Mouse (Mus musculus): Measurements from ENCODE around the gene Gsap. TPM values are rescaled to one million over a fixed set of nuclear protein-coding genes. Genes with fewer than 3 reads are reported as not detected.

The Gsap gene
- total RNA-seq (2021): 1 to 10 TPM; 4.9 to 6.7 TPM
- long read RNA-seq, experiment 1, partial matches to known transcripts: 3 of 7 reads
- long read RNA-seq, experiment 1, other reads (novel, unspliced or antisense): 1 of 7 reads
- long read RNA-seq, experiment 2, partial matches to known transcripts: 1 of 3 reads
- long read RNA-seq, experiment 2, other reads (novel, unspliced or antisense): 0 of 3 reads

DNA sequence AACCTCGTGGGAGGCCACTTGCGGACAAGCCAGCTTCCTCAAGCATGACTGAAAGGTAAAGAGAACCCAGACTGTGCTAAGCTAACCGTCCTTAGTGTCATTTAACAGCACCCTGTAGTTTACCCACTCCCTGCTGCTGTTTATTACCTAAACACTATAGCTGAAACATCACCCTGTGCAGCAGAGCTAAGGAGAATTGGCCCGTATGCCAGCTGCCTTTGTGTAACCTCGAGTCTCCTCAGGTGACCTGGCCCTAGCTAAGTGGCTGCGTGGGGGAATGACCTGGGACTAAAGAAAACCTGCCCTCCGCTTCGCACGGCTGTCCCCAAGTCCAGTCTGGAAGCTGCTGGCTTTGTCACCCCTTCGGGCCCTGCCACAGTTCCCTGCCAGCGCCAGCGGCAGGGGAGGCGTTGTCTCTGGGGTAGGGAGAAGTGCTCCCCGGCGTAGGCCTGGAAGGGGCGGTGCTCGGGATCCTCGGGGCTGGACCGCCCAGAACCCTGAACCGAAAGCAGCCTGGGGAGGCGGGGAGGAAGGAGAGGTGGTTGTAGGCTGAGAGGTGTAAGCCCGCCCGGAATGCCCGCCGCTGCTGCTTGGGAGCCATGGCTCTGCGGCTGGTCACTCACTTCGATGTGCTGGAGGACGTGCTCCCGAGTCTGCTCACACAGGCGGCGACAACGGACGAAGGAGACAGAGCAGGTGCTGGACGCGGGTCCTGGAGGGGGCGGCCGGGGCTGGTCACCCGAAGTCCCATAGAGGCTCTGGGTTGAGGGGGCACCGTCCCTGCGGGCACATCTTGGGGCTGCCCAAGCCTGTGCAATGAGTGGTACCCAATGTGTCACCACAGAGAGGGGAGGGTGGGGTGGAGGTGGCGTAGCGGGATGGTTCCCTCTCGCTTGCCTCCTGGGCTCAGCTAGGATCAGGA, at the start of gene Gsap:
TSS of gene Gsap (plus strand) at position 492 of the 922 bp plus-strand sequence.
- DNase-seq: peak; percentile 85

DNA sequence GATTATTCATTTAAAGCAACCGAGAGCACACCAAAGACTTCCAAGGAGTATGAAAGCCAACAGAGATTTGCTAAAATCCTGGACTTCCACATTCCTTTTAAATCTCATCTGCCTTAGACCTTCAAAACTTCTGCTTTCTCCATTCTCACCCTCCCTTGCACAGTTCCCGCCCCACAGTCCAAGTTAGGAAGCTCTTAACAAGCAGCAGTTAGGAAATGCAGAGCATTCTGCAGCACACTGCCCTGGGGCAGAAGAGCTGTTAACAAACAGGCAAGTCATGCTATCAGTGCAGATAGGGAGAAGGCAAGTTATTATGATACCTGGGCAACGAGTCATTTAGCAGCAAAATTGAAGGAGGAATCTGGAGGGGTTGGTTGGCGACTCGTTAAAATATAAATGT, 49.5 kb upstream of the Gsap start:
- no peak for DNase-seq

DNA sequence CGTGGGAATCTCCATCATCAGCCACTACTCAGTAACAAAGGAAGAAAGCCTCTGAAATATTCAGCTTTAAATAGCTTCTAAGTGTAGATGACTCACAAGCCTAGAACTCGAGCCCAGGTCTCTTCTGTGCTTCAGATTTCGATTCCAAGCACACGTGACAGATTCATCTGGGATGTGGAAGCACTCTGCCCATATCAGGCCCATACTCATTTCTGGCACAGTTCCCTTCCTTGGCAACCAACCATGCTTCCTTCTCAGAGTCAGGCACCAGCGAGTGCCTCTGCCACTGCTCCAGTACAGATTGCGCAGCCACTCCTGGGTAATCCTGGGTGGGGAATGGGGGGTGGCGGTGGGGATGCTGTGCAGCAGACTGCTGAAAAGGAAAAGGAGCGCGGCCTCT, 46.5 kb upstream of the Gsap start:
- peak; percentile 81 for DNase-seq

DNA sequence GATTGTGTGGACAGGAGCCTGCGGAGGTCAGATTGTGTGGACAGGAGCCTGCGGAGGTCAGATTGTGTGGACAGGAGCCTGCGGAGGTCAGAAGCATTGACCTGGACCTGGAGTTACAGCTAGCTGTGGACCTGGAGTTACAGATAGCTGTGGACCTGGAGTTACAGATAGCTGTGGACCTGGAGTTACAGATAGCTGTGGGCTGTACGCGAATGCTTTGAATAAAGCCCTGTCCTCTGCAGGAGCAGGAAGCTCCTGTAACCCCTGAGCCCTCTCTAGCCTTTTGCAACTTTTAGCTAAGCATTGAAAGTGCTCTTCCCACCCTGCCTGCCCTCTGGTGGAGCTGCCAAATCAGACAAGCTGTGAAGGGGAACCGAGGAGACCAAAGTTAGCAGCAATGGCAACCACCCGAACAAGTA, 44.9 kb upstream of the Gsap start:
- peak; percentile 58 for DNase-seq

DNA sequence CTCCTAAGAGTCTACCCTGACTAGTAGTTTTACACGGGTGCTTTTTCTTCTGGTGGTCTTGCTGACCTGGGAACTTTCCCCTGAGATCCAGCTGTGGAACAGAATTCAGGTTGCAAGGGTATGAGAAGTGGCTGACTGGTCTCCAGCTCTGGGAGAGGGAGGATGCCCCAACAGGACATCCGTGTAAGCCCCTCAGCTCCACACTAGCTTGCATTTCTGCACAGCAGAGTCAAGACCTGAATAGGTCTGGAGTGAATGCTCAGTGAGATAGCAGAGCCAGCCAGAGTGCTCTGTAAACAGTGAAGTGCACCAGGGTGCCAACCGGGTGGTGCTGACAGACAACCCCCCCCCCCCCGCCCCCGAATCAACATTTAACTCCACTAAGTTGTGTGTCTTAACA, 44.4 kb upstream of the Gsap start:
- DNase-seq: no peak

DNA sequence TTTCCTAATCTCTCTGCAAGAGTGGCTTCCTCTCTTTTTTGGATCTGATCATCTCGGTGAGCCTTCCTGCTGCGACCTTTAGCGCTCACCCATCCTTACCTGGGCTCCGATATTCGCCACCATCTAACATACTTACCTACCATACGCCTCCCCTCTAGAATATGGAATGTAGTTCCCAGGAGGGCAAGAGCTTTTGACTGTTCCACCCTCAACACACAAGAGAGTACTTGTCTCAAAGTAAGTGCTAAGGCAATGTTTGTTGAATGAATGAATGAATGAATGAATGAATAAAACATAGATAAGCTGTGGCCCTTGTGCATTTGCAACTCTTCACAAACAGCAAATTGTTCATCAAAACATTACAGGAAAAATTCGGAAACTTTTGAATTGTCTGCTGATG, 43.0 kb upstream of the Gsap start:
- DNase-seq: no peak

DNA sequence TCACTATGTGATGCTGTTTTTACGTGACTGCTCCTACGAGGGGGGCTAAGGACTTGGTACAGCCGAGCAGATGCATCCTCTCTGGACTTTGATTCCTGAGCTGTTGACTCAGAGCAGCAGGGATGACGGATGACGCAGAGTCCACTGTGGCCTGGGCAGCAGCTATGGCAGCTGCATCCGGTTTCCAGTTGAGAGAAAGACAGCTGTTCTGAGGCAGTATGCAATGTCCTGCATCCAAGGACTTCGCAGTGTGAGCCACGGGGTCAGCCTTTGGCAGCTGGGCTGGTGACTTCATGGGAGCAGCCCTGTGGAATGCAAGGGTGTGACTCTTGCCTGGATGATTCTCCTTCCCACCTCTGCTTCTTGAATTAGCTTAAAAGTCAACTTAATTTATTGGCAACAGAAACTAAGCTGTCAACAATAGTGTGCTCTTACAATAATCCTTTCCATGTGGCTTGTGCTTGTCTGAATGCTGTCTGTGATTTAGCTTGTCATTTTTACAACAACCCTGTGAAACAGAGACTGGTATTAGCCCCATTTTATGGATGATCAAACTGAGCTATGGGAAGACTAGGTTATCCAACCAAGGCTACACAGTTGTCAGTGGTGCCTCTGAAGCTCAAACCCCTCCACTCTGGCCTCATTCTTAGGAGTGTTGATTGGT, 41.4 kb upstream of the Gsap start:
- DNase-seq: peak; percentile 73

DNA sequence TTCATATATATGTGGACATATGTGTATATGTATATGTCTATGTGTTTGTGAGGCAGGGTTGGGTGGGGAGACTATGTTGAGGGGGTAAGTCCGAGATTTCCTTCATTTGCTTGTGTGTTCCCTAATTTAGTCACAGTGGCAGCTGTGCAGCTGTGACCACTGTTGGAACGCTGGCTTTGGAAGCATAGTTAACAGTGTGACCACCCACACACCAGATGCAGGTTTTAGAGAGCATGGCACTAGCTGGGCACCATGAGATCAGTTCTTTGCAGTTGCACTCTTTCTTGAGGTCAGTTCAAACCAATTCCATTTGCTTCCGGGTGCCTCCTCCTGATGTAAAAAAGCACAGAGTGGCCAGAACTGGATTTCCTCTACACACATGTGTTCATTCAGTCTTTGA, 37.7 kb upstream of the Gsap start:
- no peak for DNase-seq

DNA sequence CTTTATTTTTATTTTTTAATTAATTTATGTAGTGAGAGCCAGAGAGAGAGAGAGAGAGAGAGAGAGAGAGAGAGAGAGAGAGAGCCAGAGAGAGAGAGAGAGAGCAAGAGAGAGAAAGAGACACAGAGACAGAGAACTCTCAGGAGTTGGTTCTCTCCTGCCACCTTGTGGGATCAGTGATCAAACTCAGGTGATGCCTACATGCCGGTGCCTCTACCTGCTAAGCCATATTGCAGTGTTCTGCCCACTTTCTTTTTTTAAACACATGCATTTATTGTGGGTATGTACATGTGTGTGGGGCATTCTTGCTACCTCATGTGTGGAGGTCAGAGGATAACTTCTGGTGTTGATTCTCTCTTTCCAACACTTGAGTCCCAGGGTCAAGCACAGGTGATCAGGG, 32.4 kb upstream of the Gsap start:
- no peak for DNase-seq

DNA sequence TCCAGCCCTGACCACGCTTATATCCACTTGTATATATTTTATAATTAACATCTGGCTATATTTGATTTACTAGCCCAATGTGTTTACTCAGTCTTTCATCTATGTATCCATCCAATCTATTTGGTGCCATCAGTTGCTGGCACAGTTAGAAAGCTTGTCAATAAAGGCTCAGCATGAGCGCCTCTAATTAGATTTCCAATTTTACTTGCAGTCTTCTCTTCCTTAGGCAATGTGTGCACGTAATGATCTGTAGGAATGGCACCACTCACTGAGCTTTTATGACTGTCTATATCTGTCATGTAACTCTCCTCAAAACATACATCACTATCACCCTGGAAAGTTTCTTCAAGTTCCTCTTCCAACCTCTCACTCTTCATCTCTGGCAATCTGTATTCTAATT, 29.3 kb upstream of the Gsap start:
- DNase-seq: no peak

DNA sequence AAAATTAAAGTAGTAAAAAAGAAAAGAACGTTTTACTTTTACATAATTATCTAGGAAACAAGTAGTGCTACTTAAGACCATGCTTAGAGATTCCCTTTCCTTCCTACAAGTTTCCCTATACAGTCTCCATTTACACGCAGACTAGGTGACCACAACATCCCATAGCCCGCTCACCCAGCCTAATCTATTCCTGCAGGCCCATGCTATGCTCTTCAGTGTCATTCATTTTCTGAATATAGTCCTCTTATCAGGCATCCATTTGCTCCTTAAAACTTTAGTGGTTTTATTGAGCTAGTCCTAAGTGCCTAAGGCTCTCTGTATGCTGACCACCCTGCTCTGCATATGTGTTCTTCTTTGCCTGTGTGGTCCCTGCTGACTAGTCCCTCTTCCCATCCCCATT, 26.5 kb upstream of the Gsap start:
- no peak for DNase-seq

DNA sequence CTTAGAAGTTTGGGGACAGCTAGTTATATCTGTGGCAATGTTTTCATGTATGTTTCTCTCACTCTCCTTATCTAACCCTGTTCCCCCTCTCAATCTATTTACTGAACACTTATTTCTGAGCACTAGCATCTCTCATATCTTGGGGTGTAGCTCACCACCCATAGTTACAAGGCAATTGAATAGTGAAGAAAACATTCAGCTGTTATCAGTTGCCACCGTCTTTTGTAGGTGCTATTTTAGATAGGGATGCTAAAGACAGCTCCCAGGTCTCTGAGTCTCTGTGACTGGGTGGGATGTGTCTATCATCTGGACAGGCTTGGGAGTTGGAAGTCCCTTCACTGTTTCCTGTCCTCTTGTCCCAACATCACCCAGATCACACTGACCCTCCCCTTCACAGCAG, 25.3 kb upstream of the Gsap start:
- DNase-seq: no peak

DNA sequence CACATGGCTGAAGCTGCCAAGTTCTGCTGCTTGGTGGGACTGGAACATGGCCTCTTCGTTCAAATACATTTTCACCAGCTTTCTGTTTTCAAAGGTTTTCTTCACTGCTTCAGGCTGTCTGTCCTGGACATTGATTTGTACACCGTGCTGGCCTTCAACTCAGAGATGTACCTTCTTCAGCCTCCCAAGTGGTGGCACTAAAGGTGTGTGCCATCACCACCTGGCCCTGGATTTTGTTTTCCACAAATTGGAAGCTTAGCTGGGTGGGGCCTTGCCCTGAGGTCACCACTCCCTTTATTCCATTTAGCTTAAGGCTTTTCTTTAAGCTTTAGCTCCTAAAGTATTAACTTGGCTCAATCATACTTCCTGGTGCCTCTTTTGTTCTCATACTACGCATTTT, 22.6 kb upstream of the Gsap start:
- DNase-seq: no peak

DNA sequence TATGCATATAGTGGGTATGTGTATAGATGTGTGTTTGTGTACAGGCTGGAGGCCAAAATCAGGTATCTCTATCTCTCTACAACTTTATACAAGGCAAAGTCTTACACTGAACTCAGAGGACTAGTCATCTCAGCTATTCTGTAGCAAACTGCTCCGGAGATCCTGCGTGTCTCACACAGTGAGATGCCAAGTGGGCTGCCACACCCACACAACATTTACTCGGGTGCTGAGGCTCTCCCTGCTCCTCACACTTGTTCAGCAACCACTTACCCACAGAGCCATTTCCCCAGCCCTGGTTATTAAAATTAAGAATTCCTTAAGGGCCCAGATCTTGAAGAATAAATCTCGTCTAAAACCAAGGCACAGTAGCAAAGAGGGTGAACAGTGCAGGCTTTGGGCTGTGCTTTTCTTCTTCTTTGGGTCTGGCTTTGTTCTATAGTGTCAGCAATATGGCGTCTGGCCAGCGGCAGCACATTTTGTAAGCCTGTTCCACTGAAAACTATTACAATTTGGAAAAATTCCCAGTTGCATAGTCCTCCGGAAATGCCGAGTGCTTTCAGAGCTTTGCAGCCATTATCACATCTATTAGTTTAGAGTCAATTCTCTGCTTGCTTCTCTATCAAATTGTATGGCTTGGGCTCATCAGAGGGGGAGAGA, 17.2 kb upstream of the Gsap start:
- DNase-seq: peak; percentile 62

DNA sequence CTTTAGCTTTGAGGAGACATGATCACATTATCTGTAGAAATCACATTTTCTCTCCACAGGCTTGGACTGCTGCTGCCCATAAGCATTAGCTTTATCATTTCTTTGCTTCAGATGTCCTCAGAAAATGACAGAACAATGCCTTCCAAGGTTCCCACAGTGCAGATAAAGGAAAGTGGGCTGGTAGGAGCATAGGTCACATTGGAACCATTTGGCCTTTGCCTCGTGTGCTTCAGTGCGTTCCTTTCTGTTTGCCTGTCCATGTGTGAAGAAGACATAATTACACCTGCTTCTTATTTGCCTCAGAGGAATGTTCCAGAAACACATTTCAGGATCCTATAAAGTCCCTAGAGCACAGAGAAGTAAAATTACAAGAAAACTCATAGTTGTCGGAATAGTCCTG, 16.7 kb upstream of the Gsap start:
- DNase-seq: no peak

DNA sequence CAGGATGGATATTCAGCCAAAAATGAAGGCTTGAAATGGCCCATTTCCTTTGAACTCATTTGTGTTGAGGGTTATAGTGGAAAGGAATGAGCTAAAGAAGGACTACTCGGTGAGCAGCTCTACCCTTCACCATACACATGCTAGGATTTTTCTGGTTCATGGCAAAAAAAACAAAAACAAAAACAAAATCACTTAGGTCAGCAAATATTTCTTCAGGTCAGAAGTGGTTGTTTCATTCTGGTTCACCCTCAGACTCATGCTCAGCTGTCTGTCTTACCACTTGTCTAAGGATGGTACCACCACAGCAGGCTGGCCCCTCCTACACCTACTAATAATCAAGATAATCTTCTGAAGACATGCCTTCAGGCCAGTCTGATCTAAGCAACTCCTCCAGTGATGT, 16.2 kb upstream of the Gsap start:
- DNase-seq: no peak

DNA sequence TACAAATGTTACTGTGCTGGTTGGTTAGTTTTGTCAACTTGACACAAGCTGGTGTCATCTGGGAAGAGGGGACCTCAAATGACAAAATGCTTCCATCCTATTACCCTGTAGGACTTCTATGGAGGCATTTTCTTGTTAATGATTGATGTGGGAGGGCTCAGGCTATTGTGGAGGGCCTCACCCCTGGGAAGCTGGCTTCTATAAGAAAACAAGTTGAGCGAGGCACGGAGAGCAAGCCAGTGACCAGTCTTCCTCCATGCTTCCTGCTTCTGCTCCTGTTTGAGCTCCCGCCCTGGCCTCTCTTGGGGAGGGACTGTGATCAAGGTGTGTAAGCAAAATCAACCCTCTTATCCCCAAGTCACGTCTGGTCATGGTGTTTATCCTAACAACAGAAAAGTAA, 15.6 kb upstream of the Gsap start:
- DNase-seq: no peak

DNA sequence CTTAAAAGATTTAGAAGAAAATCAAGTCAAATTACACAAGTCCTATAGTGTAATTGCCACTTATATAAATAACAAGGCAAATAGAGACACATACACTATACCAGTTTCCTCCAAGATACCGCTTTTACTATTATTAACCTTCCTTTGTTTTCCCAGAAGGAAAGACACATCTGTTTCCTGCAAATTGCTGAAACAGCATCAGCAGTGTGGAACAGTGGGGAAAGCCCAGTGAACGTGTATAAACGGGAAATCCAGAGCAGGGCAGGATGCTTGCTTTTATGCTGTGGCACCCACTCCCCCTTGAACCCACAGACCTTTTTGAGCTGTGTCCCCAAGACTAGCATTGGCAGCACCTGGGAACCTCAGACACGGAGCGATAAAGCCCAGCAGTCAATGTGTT, 15.2 kb upstream of the Gsap start:
- DNase-seq: no peak

DNA sequence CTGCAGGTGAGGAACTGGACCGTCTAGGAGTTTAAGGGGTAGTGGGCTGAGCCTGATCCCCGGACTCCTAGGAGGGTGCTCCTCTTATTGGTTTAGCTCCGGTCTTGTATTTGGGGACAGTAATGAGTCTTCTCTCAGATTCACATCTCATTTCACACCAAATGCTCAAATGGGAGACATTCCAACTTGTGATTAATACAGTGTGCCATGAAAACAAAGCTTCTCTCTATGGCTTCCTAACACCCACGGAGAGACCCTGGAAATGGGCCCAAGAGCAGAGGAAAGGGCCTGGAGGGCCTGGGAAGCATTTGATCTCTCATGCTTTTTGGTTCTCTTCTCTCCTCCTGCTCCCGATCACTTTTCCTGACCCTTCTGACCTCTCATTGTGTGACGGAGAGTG, 14.7 kb upstream of the Gsap start:
- no peak for DNase-seq

DNA sequence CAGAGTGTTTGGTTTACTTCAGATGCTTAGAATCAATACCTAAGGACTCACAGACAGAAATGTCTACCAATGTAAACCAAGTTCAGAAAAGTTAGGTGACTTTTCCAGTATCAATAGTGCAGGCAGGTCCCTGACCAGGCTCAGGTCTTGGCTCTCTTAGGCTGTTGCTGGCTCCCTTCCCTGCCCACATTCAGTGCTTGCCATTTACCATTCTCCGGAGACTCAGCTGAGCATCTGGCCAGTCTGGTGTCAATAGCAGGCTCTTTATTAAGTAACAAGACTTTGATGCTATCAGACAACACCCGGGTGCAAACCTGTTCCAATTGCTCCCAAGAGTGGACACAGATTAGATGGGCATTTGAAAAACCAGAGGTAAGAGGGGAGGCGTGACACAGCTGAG, 13.7 kb upstream of the Gsap start:
- peak; percentile 61 for DNase-seq

DNA sequence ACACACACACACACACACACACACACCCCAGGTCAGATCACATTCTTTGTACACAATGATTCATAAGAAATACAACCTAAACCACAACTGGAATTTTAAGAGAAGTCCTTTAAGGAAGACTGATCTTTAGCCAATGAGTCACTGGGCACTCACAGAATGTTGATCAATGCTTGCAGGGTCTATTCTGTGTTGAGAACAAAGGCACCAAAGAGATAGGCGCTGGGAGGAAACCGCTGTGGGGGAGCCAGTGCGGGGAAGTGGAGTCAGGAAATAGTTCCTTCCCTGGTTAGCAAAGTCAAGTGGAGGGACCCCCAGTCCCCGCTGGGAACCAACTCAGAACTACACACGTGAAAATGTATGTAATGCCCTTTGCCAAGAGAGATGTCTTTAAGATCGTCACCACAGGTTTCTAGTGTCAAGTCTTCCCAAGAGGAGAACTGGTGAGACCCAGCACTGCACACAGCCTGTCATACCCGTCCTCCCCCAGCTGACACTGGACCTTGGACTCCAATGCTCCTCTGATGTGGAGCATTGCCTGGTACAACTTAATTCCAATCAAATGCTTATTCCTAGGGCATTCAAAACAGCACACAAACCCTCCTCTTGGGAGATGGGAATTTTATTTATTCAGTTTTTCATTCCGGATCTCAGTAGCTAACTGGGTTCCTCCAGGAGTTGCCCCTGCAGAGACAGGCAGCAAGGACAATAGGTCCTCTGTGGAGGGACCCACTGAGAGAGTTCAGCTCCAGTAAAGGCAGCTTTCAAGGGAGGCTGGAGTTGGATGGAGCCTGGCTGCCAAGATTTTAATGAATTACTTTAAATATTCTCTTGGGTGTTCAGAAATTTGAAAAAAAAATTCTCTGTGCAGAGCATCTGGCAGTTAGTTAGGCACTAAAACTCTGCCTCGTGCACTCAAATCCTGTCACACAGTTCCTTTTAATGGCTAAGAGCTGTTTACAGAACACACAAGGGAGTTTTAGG, 10.6 kb upstream of the Gsap start:
- DNase-seq: no peak

DNA sequence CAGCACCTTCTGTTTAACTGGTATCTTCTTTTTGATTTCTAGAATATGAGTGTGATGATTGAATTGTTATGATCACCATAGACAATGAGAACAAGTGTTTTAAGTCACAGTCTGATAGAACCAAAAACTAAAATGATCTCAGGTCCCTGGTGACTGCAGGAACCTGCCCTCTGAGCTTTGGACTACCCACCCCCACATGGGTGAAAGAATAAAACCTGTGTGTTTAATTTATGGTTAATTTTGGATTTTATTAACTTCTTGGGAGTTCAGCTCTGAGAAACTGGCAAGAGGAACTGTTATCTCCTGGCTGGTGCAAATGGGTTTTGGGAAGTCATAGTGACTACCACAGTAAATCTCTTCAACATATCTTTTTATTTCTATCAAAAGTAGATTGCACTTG, 6.6 kb upstream of the Gsap start:
- DNase-seq: no peak
